Mouse (Mus musculus) urinary bladder, postnatal 14 days (tissue): ENCODE results near the gene Swap70.

Source experiments
- DNase-seq: peaks from one replicate; pipeline ENCODE4 v3.0.0; 2021; ENCODE audit warnings: low spot score

Swap70 gene

GRCm38 (mm10) chr7:110306281-110306680, 84.8 kb downstream of the Swap70 start:
- DNase-seq = no peak

- no peak for DNase-seq
These were observed 86.2 kb downstream of the Swap70 start for GRCm38 (mm10) chr7:110307741-110308140.

- DNase-seq = no peak
These were observed 87.7 kb downstream of the Swap70 start for GRCm38 (mm10) chr7:110309246-110309645.

GRCm38 (mm10) chr7:110313392-110314055, 92.0 kb downstream of the Swap70 start:
- no peak for DNase-seq

GRCm38 (mm10) chr7:110314401-110314890, 92.9 kb downstream of the Swap70 start:
- DNase-seq = no peak

- DNase-seq = no peak
These were observed 93.8 kb downstream of the Swap70 start for GRCm38 (mm10) chr7:110315352-110315751.

GRCm38 (mm10) chr7:110317412-110317811, 95.9 kb downstream of the Swap70 start:
- no peak for DNase-seq

- no peak for DNase-seq
These were observed 97.5 kb downstream of the Swap70 start for GRCm38 (mm10) chr7:110318971-110319519.

- DNase-seq = no peak
These were observed 99.6 kb downstream of the Swap70 start for GRCm38 (mm10) chr7:110321106-110321505.

- DNase-seq = no peak
These were observed 103.3 kb downstream of the Swap70 start for GRCm38 (mm10) chr7:110324852-110325251.

GRCm38 (mm10) chr7:110325381-110326110, 104.0 kb downstream of the Swap70 start:
- no peak for DNase-seq
